1 mouse cellular context compared by ENCODE assay signal in genomic region chr19:24306351-24306750, GRCm38 (mm10).
TF ChIP-seq lines count a peak whose summit lies in the region.

No protein-coding gene starts in this region.

TF ChIP-seq in CH12.LX, 34 proteins besides CTCF, POLR2A, EP300 and RAD21 (continued from another document):
- no peak for TF ChIP-seq HCFC1 (IDR thresholded peaks at IDR 0.05; ENCODE audit: low read depth, low read length)
- TF ChIP-seq JUND (conservative IDR thresholded peaks at IDR 0.05; ENCODE audit: low read depth, low read length): no peak
- no peak for TF ChIP-seq MEF2A (IDR thresholded peaks at IDR 0.05; ENCODE audit: borderline replicate concordance, low read depth, low read length)
- TF ChIP-seq SMC3 (IDR thresholded peaks at IDR 0.05; ENCODE audit: low read depth, low read length): no peak; the same call in 1 of the 2 replicates
- TF ChIP-seq MXI1 (IDR thresholded peaks at IDR 0.05; ENCODE audit: low read depth, low read length): no peak
- TF ChIP-seq NRF1 (IDR thresholded peaks at IDR 0.05; ENCODE audit: low read depth, low read length): no peak
- TF ChIP-seq POLR2AphosphoS2 (IDR thresholded peaks at IDR 0.05; ENCODE audit: low read depth, low read length): no peak
- TF ChIP-seq ZC3H11A (IDR thresholded peaks at IDR 0.05; ENCODE audit: low read depth, low read length): no peak
- TF ChIP-seq MYC (IDR thresholded peaks at IDR 0.05; ENCODE audit: low read depth, low read length): no peak
- TF ChIP-seq GABPA (IDR thresholded peaks at IDR 0.05; ENCODE audit: insufficient replicate concordance, low read depth, low read length): no peak
- TF ChIP-seq ELF1 (IDR thresholded peaks at IDR 0.05; ENCODE audit: low read depth, low read length): no peak
- no peak for TF ChIP-seq IRF4 (IDR thresholded peaks at IDR 0.05; ENCODE audit: low read depth, low read length)
- no peak for TF ChIP-seq SIN3A (IDR thresholded peaks at IDR 0.05; ENCODE audit: low read length)
- no peak for TF ChIP-seq TBP (conservative IDR thresholded peaks at IDR 0.05; ENCODE audit: low read depth, low read length)
- no peak for TF ChIP-seq KAT2A (IDR thresholded peaks at IDR 0.05; ENCODE audit: insufficient replicate concordance, low read length)
